Comparison of ENCODE assay signal across 8 mouse cellular contexts in the genomic region with DNA sequence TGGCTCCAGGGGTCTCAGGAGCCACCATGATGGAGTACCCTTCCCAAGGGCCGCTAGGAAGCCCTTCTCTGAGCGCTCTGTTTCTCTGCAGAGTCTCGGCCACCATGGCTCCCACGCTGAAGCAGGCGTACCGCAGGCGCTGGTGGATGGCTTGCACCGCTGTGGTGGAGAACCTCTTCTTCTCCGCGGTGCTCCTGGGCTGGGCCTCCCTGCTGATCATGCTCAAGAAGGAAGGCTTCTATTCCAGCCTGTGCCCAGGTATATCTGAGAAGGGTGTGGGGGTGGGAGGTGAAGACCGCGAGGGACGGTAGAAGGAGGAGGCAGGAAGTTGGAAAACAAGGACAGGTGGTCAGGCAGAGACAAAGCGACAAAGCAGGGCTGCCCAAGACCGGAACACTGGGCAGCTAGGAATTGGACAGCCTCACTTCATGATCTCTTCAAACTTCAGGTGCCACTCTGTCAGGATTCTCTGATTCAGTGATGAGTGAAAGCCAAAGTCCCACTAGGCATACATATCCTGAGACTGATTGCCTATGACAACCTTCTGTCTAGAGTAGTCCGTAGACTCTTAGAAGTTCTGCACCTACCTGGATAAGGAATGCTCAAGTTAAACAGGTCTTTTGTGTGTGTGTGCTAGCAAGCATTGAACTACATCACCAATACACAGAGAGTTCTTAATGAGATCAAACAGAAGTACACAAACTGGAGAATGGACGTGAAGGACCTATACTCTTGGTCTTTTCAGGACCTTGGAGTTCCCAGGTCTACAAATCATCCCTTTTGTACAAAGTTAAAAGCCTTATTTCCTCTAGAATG. TPM values are rescaled to one million over a fixed set of nuclear protein-coding genes. Genes with fewer than 3 reads are reported as not detected.
DNase-seq lines count a peak whose midpoint lies in the region; ATAC-seq and TF ChIP-seq lines count a peak whose summit lies in the region.

No protein-coding gene starts in this region.

- peaks cover 4% of the 10 kb centered on the region; the same call in 1 of the 2 replicates for H3K27me3 ChIP-seq in embryonic facial prominence, embryonic 12.5 days
- H3K27me3 ChIP-seq in intestine, embryonic 15.5 days (replicated peaks), result no peaks in the 10 kb centered on the region
- H3K27me3 ChIP-seq in myocyte (ENCODE audit: control insufficient read depth, insufficient read depth, insufficient read length), result no peaks in the 10 kb centered on the region

- H3K27ac ChIP-seq in layer of hippocampus, adult 2 months, result no peak overlapping the region
- peak overlapping the region; percentile 90 for H3K27ac ChIP-seq in embryonic facial prominence, embryonic 12.5 days
- H3K27ac ChIP-seq in intestine, embryonic 15.5 days, result peak overlapping the region; percentile 91

- H3K36me3 ChIP-seq in embryonic facial prominence, embryonic 12.5 days, result no peaks in the 10 kb centered on the region
- H3K36me3 ChIP-seq in intestine, embryonic 15.5 days, result no peaks in the 10 kb centered on the region
- H3K36me3 ChIP-seq in myocyte (ENCODE audit: control insufficient read depth, insufficient read depth), result no peaks in the 10 kb centered on the region

- H3K4me3 ChIP-seq in layer of hippocampus, adult 2 months, result peak overlapping the region; percentile 60
- peak overlapping the region; percentile 73 for H3K4me3 ChIP-seq in embryonic facial prominence, embryonic 12.5 days
- H3K4me3 ChIP-seq in intestine, embryonic 15.5 days (replicated peaks), result peak overlapping the region; percentile 60
- peak overlapping the region; percentile 55 for H3K4me3 ChIP-seq in myocyte

- TF ChIP-seq CTCF in layer of hippocampus, adult 2 months (conservative IDR thresholded peaks at IDR 0.05), result no peak

- peak overlapping the region; percentile 63 for H3ac ChIP-seq in myocyte (ENCODE audit: control insufficient read depth, insufficient read length)

- no peak for ATAC-seq in embryonic facial prominence, embryonic 12.5 days (ENCODE audit: insufficient number of reproducible peaks, insufficient read depth, low FRiP score, low TSS enrichment)
- ATAC-seq in intestine, embryonic 15.5 days, result peak; percentile 30
- ATAC-seq in inflammation-experienced regulatory T-cells, adult 6 months, result no peak

- peak overlapping the region; percentile 79 for H3K9ac ChIP-seq in embryonic facial prominence, embryonic 12.5 days
- peak overlapping the region; percentile 77 for H3K9ac ChIP-seq in intestine, embryonic 15.5 days

- no peaks in the 10 kb centered on the region for H3K9me3 ChIP-seq in embryonic facial prominence, embryonic 12.5 days
- H3K9me3 ChIP-seq in intestine, embryonic 15.5 days, result no peaks in the 10 kb centered on the region

- no peak for DNase-seq in layer of hippocampus, adult 2 months (ENCODE audit: low spot score in 2 of 2)
- no peak for DNase-seq in layer of hippocampus, adult 11-12 months (ENCODE audit: low spot score)
- no peak for DNase-seq in cerebellum, adult 11 months
- no peak for DNase-seq in ovary, postnatal 10 days (ENCODE audit: low spot score)

- no peak for TF ChIP-seq POLR2A in myocyte (IDR thresholded peaks at IDR 0.05; ENCODE audit: insufficient read length, low read depth)

- H3K4me1 ChIP-seq in embryonic facial prominence, embryonic 12.5 days, result peaks cover 14% of the 10 kb centered on the region
- H3K4me1 ChIP-seq in intestine, embryonic 15.5 days (replicated peaks), result peaks cover 29% of the 10 kb centered on the region

- WGBS in embryonic facial prominence, embryonic 12.5 days, result 7% methylated on average over 17 of the region's 17 CpGs
- 5% methylated on average over 17 of the region's 17 CpGs for WGBS in intestine, embryonic 15.5 days

- H3K79me2 ChIP-seq in myocyte (ENCODE audit: control insufficient read depth, insufficient read depth), result no peaks in the 10 kb centered on the region

- H3K4me2 ChIP-seq in embryonic facial prominence, embryonic 12.5 days (replicated peaks), result peak overlapping the region; percentile 86
- peak overlapping the region; percentile 97 for H3K4me2 ChIP-seq in intestine, embryonic 15.5 days (replicated peaks)
- peak overlapping the region; percentile 99 for H3K4me2 ChIP-seq in myocyte (ENCODE audit: low read depth)

TF ChIP-seq in myocyte, 11 proteins besides CTCF, POLR2A, EP300 and RAD21:
- TF ChIP-seq TCF3 (IDR thresholded peaks at IDR 0.05; ENCODE audit: insufficient read length, low read depth) (no peak), REST (IDR thresholded peaks at IDR 0.05; ENCODE audit: insufficient read depth, insufficient read length) (no peak), TCF12 (IDR thresholded peaks at IDR 0.05; ENCODE audit: insufficient read depth, poor library complexity, severe bottlenecking) (no peak), SRF (IDR thresholded peaks at IDR 0.05; ENCODE audit: control insufficient read depth, insufficient read length, low read depth) (no peak), E2F4 (IDR thresholded peaks at IDR 0.05; ENCODE audit: insufficient read depth) (no peak), MYOG (IDR thresholded peaks at IDR 0.05; ENCODE audit: control insufficient read depth in 1 of 3, insufficient read depth in 1 of 3, insufficient read length in 2 of 3, low read depth in 2 of 3) (no peak)

RNA-seq across cellular contexts. Expression of a gene that starts 2.3 kb away (rescaled TPM):
- total RNA-seq in layer of hippocampus, adult 2 months (2021), result under 1 TPM; 0.27 to 0.79 TPM
- 19.0 and 19.6 TPM in 2 replicates for polyA plus RNA-seq in embryonic facial prominence, embryonic 12.5 days (2016; fragmentation: Nextera tagmentation; extraction: Ambion mirVana)
- polyA plus RNA-seq in intestine, embryonic 15.5 days (2015; fragmentation: Nextera tagmentation; extraction: Ambion mirVana), result 15.0 and 16.3 TPM in 2 replicates
- polyA plus RNA-seq in myocyte (2012; fragmentation: generic; extraction: Trizol), result 2.0 TPM
- 1 to 10 TPM; 1.9 to 9.1 (median 5.9) TPM for polyA plus RNA-seq in inflammation-experienced regulatory T-cells, adult 6 months (2017; shearing (Covaris generic))

RNA-seq across cellular contexts. Expression of a gene that starts 14.2 kb away (rescaled TPM):
- total RNA-seq in layer of hippocampus, adult 2 months (2021), result 10 to 100 TPM; 48.7 to 57.5 TPM
- 39.4 and 41.3 TPM in 2 replicates for polyA plus RNA-seq in embryonic facial prominence, embryonic 12.5 days (2016; fragmentation: Nextera tagmentation; extraction: Ambion mirVana)
- 56.1 and 67.2 TPM in 2 replicates for polyA plus RNA-seq in intestine, embryonic 15.5 days (2015; fragmentation: Nextera tagmentation; extraction: Ambion mirVana)
- polyA plus RNA-seq in myocyte (2012; fragmentation: generic; extraction: Trizol), result 102 TPM
- polyA plus RNA-seq in inflammation-experienced regulatory T-cells, adult 6 months (2017; shearing (Covaris generic)), result 10 to 100 TPM; 25.4 to 39.8 (median 38.8) TPM

RNA-seq across cellular contexts. Expression of a gene that starts 18.5 kb away (rescaled TPM):
- total RNA-seq in layer of hippocampus, adult 2 months (2021), result not detected
- 0.13 and 0.23 TPM in 2 replicates for polyA plus RNA-seq in embryonic facial prominence, embryonic 12.5 days (2016; fragmentation: Nextera tagmentation; extraction: Ambion mirVana)
- polyA plus RNA-seq in intestine, embryonic 15.5 days (2015; fragmentation: Nextera tagmentation; extraction: Ambion mirVana), result 0.08 and 0.13 TPM in 2 replicates
- 0.85 TPM for polyA plus RNA-seq in myocyte (2012; fragmentation: generic; extraction: Trizol)
- polyA plus RNA-seq in inflammation-experienced regulatory T-cells, adult 6 months (2017; shearing (Covaris generic)), result not detected

RNA-seq across cellular contexts. Expression of a gene that starts 42.3 kb away (rescaled TPM):
- 1 to 10 TPM; 6.0 to 6.1 TPM for total RNA-seq in layer of hippocampus, adult 2 months (2021)
- 32.9 and 33.5 TPM in 2 replicates for polyA plus RNA-seq in embryonic facial prominence, embryonic 12.5 days (2016; fragmentation: Nextera tagmentation; extraction: Ambion mirVana)
- polyA plus RNA-seq in intestine, embryonic 15.5 days (2015; fragmentation: Nextera tagmentation; extraction: Ambion mirVana), result 46.5 TPM in 2 replicates
- polyA plus RNA-seq in myocyte (2012; fragmentation: generic; extraction: Trizol), result 16.2 TPM
- polyA plus RNA-seq in inflammation-experienced regulatory T-cells, adult 6 months (2017; shearing (Covaris generic)), result 10 to 100 TPM; 92.1 to 96.3 (median 93.4) TPM

RNA-seq across cellular contexts. Expression of a gene that starts 45.6 kb away (rescaled TPM):
- 10 to 100 TPM; 85.9 to 88.8 TPM for total RNA-seq in layer of hippocampus, adult 2 months (2021)
- 5.2 and 5.4 TPM in 2 replicates for polyA plus RNA-seq in embryonic facial prominence, embryonic 12.5 days (2016; fragmentation: Nextera tagmentation; extraction: Ambion mirVana)
- 1.2 and 1.7 TPM in 2 replicates for polyA plus RNA-seq in intestine, embryonic 15.5 days (2015; fragmentation: Nextera tagmentation; extraction: Ambion mirVana)
- polyA plus RNA-seq in myocyte (2012; fragmentation: generic; extraction: Trizol), result 0.13 TPM
- not detected for polyA plus RNA-seq in inflammation-experienced regulatory T-cells, adult 6 months (2017; shearing (Covaris generic))
